Mouse (Mus musculus) regulatory T cell (primary cell): ENCODE measurements at regions not wholly inside any gene's neighbourhood (a gene's known extent, or its start where the extent isn't known, plus 50 kb on each side); places are given as distances from the start of the nearest gene placed in this dataset.
"Not testable (repeated sequence)": the region's sequence is repeated elsewhere in the genome, so short reads cannot be mapped to it uniquely, and the experiment has no call there.

Experiments
- in situ Hi-C: fragments of 300-600 bp; cut with MboI, MseI; formaldehyde crosslinking; loops from one replicate; pipeline ENCODE4 v1.15.1; 2025; ENCODE audit warnings: high pct_unique_total_duplicates

DNA sequence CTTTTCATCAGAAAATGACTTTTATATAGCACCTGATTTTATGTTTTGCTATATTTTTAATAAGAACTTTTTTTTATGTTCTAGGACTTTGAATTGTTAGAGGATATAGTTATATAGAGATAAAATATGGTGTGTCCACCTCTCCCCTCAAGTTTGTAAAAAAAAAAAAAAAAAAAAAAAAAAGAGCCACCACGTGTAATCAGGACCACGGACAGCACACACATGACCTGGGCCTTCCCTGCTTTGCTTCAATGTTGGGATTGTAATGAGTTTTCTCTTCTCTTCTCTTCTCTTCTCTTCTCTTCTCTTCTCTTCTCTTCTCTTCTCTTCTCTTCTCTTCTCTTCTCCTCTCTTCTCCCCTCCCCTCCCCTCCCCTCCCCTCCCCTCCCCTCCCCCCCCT lies 78.5 kb downstream of the 1700010I14Rik start:
- in situ Hi-C loops, result not testable (repeated sequence)

DNA sequence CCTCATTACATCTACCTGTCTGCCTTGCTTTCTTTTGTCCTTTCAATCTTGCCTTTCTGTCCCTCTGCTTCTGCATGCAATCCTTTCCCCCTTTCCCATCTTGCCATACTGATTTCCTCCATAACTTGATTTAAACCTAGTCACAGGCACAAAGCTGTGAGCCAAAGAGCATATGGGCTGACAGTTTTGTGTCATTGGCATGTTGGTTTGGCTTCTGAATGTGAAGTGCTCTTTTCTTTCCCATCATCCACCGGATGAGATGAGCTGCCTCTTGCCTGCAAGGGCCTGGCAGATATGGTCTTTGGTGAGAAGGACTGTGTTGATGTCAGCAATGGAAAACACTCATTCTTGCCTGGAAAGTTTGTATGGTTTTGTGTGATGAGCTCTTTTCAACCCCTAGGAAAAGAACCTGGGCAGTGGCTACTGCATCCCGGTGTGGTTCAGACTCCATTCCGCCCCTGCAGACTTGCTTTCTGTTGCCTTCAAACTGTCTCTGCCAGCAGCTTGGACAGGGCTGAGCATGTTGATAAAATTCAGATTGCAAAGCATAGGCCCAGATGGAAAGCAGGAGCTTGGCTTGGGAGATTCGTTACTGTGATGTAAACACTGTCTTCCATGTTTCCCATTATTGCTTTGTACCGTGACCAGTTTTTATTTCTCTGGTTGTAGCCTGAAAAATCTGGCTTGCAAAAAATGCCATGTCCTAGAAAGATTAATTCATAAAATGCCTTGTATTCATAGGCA lies 80.9 kb downstream of the 1700010I14Rik start:
- in situ Hi-C loops, result no loop called here

DNA sequence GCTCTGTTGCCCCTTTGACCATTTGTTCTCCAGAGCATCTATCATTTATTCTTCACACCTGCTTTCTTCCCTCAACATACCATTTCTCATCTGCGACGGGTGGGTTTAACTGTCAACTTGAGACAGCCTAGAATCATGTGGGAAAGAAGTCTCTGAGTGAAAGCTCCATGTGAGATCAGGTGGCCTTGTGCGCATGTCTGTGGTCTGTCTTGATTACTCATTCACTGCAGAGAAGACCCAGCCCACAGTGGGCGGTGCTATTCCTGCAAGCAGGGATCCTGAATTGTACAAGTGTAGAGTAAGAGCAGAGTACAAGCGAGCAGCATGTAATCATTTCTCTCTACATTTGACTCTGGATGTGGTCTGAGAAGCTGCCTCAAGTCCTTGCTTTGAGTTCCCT lies 95.5 kb downstream of the 1700010I14Rik start:
- in situ Hi-C loops, result no loop called here

DNA sequence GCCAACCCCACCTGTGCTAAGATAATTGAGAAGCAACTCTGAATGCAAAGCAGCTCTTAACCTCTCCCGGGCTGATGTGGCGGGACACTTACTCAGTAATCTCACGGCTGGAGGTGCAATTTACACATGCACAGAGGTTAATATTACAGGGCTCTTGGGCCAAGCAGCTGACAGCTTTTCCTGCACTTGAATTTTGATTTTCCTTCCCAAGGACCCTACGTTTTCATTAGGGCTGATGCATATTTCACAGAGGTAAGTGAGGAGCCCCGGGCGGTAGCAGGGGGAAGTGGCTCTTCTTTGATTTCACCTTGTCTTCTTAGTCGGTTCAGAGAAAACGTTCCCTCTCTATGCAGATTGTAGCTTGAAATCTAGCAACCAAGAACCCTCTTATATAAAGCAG lies 139.7 kb downstream of the 1700010I14Rik start:
- in situ Hi-C loops, result no loop called here

DNA sequence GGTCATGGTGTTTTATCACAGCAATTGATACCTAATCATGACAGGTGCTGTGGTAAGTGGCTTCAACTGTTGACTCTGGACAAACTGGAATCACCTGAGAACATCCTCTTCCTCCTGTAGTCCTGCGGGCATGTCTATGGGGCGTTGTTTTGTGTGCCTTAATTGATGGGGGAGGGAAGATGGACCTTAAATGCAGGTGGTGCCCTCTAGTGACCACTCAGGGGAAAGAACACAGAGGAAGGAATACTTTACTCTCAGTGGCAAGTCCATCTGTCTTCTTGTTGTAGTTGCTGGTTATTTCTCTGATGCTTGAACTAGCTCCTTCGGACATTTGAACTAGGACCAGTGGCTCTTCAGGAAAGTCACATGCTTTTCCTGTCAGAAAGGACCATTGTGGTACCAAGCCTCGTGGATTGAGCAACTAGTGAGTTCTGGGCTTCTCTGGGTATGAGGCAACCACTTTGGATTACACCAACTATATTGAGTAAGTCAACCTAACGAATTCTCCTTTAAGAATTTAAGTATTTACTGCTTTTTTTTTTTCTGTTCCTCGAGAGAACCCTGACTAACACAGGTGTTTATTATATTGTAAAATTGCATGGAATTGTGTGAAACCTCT lies 157.6 kb downstream of the 1700010I14Rik start:
- in situ Hi-C loops, result no loop called here

DNA sequence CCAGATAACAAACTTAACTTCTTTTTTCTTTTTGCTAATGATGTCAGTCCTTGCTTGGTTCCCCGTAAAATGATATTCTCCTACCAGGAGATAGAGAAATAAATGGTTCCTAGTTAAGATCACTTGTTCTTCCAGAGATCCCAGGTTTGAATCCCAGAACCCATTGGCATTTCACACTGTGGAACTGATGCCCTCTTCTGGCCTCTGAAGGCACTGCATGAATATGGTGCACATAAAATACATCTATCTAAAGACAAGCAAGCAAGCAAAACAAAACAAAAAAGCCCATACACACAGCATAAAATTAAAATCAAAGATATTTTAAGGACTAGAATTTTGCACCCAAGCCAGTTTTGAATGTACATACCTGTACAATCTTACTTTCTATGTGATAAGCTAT lies 162.5 kb downstream of the 1700010I14Rik start:
- in situ Hi-C loops, result no loop called here

DNA sequence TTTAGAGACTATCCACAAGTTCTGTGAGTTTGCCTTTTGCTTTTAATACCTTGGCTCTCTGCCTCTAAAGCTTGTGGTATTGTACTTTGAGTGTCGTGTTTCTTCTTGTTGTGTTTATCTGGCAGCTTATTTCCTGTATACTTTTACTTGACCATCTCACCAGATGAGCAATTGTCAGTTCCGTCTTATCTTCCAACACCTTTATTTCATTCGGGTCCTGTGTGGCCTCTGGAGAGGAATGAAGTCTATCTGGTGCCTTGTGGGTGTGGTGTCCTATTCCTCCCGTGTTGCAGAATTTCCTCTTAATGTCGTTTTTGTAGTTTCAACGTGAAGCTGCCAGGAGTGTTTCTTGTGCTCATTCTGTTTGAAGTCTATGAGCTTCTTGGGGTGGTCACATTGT lies 174.0 kb downstream of the 1700010I14Rik start:
- in situ Hi-C loops, result no loop called here

DNA sequence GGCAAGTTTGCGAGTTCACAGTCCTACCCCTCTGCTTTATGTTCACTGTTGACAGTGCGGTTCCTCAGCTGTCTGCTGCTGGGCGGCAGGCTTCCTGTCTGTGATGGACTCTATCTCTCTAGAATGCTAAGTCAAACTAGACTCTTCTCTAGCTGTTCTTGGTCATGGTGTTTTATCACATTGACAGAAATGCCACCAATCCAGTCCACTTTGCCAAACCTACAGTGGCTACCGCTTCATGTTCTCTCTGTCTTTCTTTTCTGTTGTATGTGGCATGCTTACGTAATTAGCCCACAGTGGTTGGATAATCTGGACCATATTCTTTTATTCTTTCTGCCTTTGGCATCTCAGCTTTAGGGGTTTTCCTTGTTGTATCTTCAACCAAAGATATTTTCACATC lies 174.5 kb downstream of the 1700010I14Rik start:
- in situ Hi-C loops, result no loop called here

DNA sequence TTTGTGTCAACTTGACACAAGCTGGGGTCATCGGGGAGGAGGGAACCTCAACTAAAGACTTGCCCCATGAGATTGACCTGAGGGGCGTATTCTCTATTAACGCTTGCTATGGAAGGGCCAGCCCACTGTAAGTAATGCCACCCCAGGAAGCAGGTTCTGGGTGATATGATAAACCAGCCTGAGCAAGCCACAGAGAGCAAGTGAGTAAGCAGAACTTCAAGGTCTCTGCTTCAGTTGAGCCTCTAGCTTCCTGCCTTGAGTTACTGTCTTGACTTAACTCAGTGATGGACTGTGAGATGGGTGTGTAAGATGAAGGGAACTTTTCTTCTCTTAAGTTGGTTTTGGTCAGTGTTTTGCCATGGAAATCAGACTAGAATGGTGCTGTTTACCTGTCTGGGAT lies 175.2 kb downstream of the 1700010I14Rik start:
- in situ Hi-C loops, result no loop called here

DNA sequence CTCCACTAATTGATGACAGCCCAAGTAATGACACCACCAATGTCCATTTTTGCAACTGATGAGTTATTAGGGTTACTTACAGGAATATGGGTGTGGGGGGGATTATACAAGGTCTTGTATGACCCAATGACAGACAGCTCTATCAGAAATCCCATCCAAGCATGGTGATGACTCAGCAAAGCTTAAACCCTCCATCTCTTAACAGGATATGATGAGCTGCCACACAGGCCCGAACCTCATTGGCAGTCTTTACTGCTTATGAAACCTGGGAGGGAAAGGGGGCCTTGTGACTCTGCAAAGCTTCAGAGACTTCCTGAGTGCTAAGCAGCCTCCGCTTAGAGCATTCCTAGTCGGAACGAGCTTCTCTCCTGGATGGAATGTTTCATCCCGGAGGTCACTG lies 176.4 kb downstream of the 1700010I14Rik start:
- in situ Hi-C loops, result no loop called here

DNA sequence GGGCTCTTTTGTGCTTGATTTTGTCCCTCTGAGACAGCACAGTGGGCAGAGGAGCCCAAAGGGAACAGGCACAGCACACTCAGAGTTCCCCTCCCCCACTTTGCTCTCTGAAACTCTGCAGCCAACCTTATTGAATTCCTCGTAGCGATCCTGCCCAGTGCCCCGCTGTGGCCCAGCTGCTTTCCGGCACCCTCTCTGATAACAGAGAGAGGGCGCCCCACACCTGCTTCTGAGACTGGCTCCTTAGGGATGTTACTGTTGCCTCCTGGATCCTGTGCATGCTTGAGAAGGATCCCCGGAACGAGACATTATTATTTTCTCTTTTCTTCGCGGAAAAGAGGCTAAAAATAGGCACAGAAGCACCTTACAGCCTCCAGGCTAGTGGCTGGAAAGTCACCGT lies 179.0 kb downstream of the 1700010I14Rik start:
- in situ Hi-C loops, result no loop called here

DNA sequence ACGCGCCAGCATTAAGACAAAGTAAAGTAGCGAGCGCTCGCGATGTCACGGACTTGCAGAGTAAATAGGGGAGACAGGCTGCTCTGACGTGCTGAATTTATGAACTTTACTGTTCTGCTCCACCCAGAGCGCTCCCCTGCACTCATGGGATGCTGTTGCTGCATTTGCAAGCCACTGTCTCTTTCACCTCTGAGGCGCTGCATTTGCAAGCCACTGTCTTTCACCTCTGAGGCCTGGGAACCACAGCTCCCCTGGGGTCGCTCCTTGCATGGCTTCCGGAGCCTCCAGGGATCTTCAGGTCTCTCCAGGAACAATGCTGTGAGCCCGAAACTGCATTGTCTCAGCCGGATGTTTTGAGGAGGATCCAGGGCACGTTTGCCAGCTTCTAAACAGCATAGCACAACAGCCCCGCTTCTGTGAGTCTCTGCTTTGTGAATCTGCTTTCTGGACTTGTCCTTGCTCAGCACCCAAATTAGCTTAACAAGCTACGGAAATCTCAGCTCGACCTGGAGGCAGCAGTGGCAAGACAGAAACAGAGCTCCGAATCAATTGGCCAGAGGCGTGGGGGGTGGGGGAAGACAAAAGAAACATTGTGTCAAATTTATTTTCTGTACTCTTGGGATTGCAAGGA lies 179.6 kb downstream of the 1700010I14Rik start:
- in situ Hi-C loops, result no loop called here

DNA sequence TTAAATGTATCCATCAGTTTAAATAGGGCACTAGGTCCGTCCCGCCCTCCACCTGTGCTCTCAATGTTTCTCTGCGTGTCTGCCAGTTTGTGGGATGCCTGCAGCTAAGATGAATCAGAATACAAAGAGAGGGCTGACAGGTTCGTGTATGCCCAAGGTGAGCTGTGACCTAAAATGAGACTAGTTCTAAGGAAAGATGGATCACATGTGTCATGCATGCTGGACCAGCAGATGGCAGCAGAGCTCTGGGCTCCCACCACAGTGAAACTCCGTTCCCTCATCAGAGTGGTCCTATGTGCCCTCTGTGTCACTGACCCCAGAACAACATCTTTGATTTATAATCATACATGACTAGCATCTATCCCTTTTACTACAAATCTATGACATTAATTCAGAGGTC lies 180.3 kb downstream of the 1700010I14Rik start:
- in situ Hi-C loops, result no loop called here

DNA sequence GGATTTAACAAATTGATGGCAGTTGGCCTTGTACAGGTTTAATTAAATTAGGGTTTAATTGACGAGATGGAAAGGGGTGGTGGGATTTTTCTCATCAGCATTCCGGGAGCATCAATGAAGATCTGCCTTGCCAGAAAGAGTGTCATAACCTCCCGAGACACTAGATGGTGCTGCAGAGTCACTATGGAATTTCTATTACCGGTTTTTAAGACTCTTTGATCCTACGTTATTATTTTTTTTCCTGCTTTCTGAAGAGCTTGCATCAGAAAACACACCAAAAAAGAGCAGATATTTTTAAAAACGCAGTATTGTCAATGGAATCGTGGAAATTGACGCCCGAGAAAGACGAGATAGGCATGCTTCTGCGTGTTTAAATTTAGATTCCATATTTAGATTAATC lies 181.2 kb downstream of the 1700010I14Rik start:
- in situ Hi-C loops, result no loop called here

DNA sequence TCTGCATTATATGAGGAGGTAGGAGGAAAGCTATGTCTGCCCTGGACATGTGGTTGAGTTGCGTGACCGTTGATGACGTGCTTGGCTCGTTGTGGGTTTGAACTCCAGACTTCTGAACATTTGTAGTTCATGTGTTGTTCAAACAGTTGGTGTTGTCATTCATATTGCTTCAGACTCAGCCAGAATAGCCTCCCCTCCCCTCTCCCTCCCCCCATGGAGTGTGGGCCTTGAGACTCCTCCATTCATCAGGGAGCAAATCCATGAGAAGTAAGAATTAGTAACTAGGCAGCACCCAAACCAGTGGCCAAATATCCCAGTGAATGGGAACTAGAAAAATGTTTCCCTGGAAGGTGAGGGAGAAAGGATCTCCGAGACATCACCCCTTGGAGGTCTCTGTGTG lies 209.0 kb downstream of the 1700010I14Rik start:
- in situ Hi-C loops, result no loop called here

DNA sequence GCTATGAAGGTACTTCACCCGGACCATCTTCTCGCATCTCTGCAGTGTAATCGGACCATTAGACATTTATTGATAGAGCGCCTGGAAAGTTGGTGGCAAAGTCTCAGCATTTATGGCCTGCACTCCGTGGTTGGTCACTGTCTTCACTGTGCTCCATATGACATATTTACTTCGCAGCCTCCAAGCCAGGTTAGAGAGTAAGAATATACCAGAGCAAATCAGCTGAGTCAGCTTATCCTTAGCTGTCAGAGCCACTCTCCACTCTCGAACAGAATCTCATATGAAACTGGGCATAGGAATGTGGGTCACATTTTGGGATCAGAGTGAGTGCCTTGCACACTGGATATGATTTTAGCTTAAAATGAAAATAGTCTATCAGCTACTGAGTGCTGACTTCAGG lies 212.3 kb downstream of the 1700010I14Rik start:
- in situ Hi-C loops, result no loop called here

DNA sequence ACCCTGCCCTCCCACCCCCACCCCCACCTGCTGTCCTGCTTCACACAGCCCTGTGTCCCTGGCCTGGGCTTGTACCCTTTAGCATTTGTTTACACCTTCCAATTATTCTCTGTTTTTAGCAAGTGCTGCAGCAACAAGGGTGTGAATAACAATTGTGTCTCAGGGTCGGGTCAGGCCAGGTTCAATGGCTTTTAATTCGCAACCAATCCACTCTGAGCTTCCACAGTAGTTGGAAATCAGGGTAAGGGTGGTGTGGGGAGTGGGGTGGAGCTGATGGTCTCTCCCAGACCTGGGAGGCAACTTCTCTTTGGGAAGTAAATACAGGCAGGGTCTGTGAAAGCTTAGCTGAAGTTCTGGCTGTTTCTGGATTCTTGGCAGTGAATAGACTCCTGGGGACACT lies 214.4 kb downstream of the 1700010I14Rik start:
- in situ Hi-C loops, result no loop called here

DNA sequence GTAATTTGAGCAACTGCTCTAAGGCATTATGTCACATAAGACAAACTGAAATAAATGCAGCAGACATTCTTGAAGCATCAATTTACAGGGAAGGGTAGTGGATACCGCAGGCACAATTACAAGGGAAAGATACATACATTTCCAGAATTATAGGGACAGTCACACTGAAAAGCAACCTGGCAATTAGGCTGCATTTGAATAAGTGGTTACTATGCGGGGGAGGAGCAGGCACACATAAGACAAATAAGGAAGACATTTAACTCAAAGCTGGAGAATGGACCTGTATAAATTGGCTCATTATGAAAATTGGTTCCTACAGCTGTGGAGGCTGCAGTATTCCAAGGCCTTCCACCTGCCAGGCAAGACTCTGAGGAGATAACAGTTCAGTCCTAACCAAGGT lies 211.2 kb upstream of the Gm17728 start:
- in situ Hi-C loops, result no loop called here

DNA sequence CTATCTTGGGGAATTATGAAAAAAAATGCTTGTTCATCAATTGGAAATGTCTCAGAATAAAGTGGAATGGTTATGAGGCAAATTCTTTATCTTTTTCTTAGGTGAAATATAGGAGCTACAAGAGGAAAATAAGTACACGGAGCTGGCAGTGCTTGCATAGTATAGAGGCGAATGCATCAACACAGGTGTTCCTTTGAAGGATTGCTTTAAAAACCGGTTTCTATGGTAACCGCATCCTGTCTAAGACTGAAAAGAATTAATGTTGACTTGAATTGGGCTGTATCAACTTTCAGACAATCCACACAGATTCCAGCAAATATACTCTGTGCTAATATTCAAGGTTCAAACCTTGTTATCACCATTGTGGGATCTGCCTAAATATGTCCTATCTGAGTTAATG lies 198.8 kb upstream of the Gm17728 start:
- in situ Hi-C loops, result no loop called here

DNA sequence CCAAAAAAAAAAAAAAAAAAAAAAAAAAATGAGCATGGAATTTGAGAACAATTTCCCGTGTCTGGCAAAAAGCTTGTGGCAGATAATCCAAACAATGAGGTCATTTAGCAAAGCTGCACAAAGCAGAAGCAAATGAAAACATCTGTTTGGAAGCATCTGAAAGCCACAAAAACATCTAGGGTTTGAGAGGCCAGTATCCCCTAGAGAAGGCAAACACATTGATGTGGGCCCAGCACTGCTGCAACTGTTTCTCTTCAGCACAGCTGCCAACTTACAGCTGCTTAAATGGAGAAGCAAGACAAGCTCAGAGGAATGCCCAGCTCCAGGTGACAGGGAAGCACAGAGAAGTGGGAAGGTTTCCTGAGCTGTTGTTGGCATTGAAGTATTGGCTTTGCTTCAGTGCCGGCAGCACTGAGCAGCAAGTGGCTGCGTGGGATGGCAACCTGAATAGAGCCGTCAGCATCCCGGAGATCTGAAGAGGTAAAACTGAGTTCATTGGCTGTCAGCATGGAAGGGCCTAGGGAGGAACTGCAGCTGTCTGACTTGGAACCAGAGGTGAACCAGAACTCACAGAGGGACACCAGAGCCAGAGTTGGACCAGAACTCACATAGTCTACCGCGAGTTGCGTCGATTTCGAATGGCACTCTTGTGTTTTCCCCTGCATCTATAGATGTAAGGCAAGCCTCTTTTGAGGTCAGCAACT lies 193.8 kb upstream of the Gm17728 start:
- in situ Hi-C loops, result no loop called here

DNA sequence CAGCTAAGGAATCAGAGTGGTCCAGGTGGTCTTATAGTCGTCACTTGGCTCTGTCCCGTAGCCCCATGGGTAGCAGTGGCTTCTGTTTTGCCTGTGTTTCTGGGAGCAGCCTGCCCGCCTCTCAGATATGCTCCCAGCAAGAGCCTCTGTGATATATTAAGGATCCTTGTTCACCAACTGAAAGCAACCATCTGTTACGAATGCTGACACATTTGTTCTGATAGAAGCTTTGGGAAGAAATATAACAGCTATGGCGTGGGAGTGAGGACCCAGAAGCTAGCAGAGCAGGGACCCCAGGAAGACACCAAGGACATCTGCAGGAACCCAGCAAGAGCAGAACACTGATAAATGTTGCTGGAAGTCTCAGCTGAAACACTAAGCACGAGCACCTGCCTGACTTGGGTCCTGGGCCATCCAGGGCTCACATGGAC lies 186.7 kb upstream of the Gm17728 start:
- in situ Hi-C loops, result no loop called here

DNA sequence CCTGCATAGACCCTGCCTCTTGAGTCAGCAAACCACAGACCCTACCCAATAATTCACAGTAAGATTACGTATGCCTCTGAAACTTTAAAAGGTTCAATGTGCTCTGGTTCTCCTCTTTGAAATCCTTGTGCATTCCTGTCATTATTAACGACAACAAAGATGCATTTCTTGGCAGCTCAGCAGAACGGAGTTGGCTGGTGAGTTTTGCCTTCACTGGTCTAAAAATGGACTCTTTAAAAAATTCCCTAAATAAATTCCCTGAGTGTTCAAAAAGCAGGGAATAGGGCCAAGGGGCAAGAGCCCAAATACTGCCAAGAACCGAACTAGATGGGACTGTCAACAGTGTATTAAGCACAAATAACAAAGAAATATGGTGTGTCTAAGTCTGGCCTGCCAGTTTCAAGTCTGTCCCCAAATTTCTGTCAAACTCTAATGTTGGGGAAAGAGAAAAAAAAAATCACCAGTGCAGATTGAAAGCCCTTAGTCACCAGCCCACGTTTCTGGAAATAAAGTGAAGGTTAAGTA lies 163.2 kb upstream of the Gm17728 start:
- in situ Hi-C loops, result no loop called here
